Mouse (Mus musculus) kidney, embryonic 14.5 days (tissue): Measurements from ENCODE around the gene Bmp6. TPM values are rescaled to one million over a fixed set of nuclear protein-coding genes. Genes with fewer than 3 reads are reported as not detected.

Experiments used
- ATAC-seq: fragments of 200-750 bp; cut with Nextera tagmentation; 2 replicates; pipeline ENCODE4 v1.8.0; 2017; ENCODE audit warnings: moderate number of reproducible peaks, mild to moderate bottlenecking, moderate TSS enrichment, moderate library complexity; ENCODE audit not compliant: low FRiP score, low TSS enrichment
- H3K27ac ChIP-seq: fragments of 300-500 bp; sonication (generic); 2 replicates; pipeline ENCODE4 v1.5.1; 2014; ENCODE audit warnings: low read depth, mild to moderate bottlenecking, low read length, moderate library complexity, mixed read lengths
- H3K27me3 ChIP-seq: fragments of 300-500 bp; sonication (generic); 2 replicates; pipeline ENCODE4 v1.6.1; 2014; ENCODE audit warnings: mild to moderate bottlenecking, low read length; ENCODE audit not compliant: control insufficient read depth, insufficient read depth
- H3K36me3 ChIP-seq: fragments of 300-500 bp; sonication (generic); 2 replicates; pipeline ENCODE4 v1.6.1; 2014; ENCODE audit warnings: low read length, mixed read lengths; ENCODE audit not compliant: control insufficient read depth, insufficient read depth
- H3K4me1 ChIP-seq: fragments of 300-500 bp; sonication (generic); 2 replicates; pipeline ENCODE4 v1.6.1; 2014; ENCODE audit warnings: low read length, mixed read lengths; ENCODE audit not compliant: control insufficient read depth, insufficient read depth
- H3K4me2 ChIP-seq: fragments of 300-500 bp; sonication (generic); replicated peaks from 2 replicates; pipeline ENCODE4 v1.6.1; 2014; ENCODE audit warnings: low read depth, mild to moderate bottlenecking, low read length
- H3K4me3 ChIP-seq: fragments of 300-500 bp; sonication (generic); 2 replicates; pipeline ENCODE4 v1.5.1; 2014; ENCODE audit warnings: mild to moderate bottlenecking, low read length
- H3K9ac ChIP-seq: fragments of 300-500 bp; sonication (generic); 2 replicates; pipeline ENCODE4 v1.6.1; 2014; ENCODE audit warnings: low read depth, mild to moderate bottlenecking, low read length, moderate library complexity
- H3K9me3 ChIP-seq: fragments of 300-500 bp; sonication (generic); 2 replicates; pipeline ENCODE4 v1.6.1; 2016; ENCODE audit warnings: low read length; ENCODE audit not compliant: control insufficient read depth
- WGBS: fragments of 180-500 bp; shearing (Covaris S2); extraction: QIAGEN DNeasy Blood & Tissue Kit; methylation state at CpG from one replicate; pipeline ENCODE4 v1.1.7; 2014; 5-methylcytosine and 5-hydroxymethylcytosine counted together
- polyA plus RNA-seq: library from polyadenylated mRNA; unstranded; fragments of >200 nt; fragmentation: Nextera tagmentation; extraction: Ambion mirVana; gene quantifications from 2 replicates; pipeline ENCODE4 v1.2.1, GENCODE M21; 2014

Bmp6 gene
- polyA plus RNA-seq, 1 experiment from 2014 or later: 1.6 TPM

- H3K36me3 ChIP-seq: no peaks in the 10 kb centered on the region
- no peak overlapping the region for H3K4me2 ChIP-seq
- no peaks in the 10 kb centered on the region for H3K27me3 ChIP-seq
- no peak overlapping the region for H3K4me3 ChIP-seq
- no peaks in the 10 kb centered on the region for H3K4me1 ChIP-seq
- peaks cover 4% of the 10 kb centered on the region; the same call in 1 of the 2 replicates for H3K9me3 ChIP-seq
- H3K9ac ChIP-seq: no peak overlapping the region
- H3K27ac ChIP-seq: no peak overlapping the region
- no peak for ATAC-seq
- WGBS: 32% methylated on average over 6 of the region's 6 CpGs
Observed at GRCm38 (mm10) chr13:38376071-38376470, 31.2 kb downstream of the Bmp6 start.

GRCm38 (mm10) chr13:38377355-38377754 is 32.4 kb downstream of the Bmp6 start:
- no peak overlapping the region for H3K27ac ChIP-seq
- H3K4me3 ChIP-seq: no peak overlapping the region
- 89% methylated on average over 9 of the region's 9 CpGs for WGBS
- H3K27me3 ChIP-seq: no peaks in the 10 kb centered on the region
- H3K9me3 ChIP-seq: peaks cover 4% of the 10 kb centered on the region; the same call in 1 of the 2 replicates
- no peak overlapping the region for H3K4me2 ChIP-seq
- ATAC-seq: no peak
- H3K4me1 ChIP-seq: no peaks in the 10 kb centered on the region
- H3K9ac ChIP-seq: no peak overlapping the region
- H3K36me3 ChIP-seq: no peaks in the 10 kb centered on the region

DNA sequence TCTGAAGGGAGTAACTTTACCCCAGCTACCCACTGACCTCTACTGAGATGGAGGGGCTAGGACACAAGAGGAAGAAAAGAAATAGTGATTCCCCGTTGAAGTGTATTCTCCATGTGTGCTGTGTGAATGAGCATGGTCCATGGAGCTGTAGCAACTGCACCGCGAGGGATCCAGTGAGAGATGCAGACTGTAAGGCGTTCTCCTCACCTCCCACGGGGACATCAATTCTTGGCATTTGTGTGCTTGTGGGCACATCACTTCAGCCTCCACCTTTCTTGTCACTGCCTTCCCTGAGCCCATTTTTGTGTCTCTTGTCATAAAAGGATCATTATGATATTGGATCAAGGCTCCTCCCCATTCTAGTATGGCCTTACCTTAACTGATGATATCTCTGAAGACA is 34.9 kb downstream of the Bmp6 start:
- no peaks in the 10 kb centered on the region for H3K4me1 ChIP-seq
- no peak overlapping the region for H3K4me2 ChIP-seq
- H3K27ac ChIP-seq: no peak overlapping the region
- 94% methylated on average over 5 of the region's 5 CpGs for WGBS
- no peaks in the 10 kb centered on the region for H3K9me3 ChIP-seq
- no peak overlapping the region for H3K9ac ChIP-seq
- H3K27me3 ChIP-seq: no peaks in the 10 kb centered on the region
- ATAC-seq: no peak
- H3K4me3 ChIP-seq: no peak overlapping the region
- no peaks in the 10 kb centered on the region for H3K36me3 ChIP-seq

DNA sequence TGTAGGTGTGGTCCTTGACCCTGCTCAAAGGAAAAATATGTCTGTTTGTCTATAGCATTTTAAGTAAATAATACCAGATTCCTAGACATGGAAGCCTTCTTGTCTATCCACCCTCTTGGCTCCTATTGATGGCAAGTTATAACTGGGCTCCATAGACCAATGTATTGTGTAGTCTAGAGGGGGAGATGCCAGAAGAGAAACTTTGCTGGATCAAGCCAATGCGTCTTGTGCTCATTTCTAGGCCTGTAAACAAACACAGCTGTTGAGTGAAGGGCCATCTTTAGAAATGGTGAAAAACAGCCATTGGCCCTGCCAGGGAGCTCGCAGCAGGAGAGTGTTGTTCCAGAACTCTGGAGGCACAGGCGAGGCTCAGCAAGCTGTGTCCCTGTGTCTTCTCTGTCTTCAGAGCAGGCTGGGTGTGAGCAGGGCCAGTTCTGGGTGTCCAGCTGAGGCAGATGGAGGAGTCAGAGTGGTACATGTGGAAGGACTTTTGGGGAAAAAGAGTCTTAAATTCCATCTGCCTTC is 41.2 kb downstream of the Bmp6 start:
- no peak overlapping the region for H3K4me3 ChIP-seq
- no peak overlapping the region for H3K27ac ChIP-seq
- no peak overlapping the region for H3K4me2 ChIP-seq
- whole genome bisulfite sequencing: 83% methylated on average over 3 of the region's 3 CpGs
- no peak overlapping the region for H3K9ac ChIP-seq
- no peaks in the 10 kb centered on the region for H3K36me3 ChIP-seq
- ATAC-seq: no peak
- no peaks in the 10 kb centered on the region for H3K4me1 ChIP-seq
- no peaks in the 10 kb centered on the region for H3K27me3 ChIP-seq
- no peaks in the 10 kb centered on the region for H3K9me3 ChIP-seq

- Histone ChIP-seq H3K4me1 (no peaks in the 10 kb centered on the region), H3K4me2 (no peak overlapping the region), H3K9ac (no peak overlapping the region), H3K4me3 (no peak overlapping the region), H3K9me3 (no peaks in the 10 kb centered on the region), H3K27me3 (no peaks in the 10 kb centered on the region), H3K27ac (no peak overlapping the region), H3K36me3 (no peaks in the 10 kb centered on the region)
- ATAC-seq: no peak
- WGBS: 84% methylated on average over 4 of the region's 4 CpGs
Observed at GRCm38 (mm10) chr13:38387453-38388040, 42.6 kb downstream of the Bmp6 start.

DNA sequence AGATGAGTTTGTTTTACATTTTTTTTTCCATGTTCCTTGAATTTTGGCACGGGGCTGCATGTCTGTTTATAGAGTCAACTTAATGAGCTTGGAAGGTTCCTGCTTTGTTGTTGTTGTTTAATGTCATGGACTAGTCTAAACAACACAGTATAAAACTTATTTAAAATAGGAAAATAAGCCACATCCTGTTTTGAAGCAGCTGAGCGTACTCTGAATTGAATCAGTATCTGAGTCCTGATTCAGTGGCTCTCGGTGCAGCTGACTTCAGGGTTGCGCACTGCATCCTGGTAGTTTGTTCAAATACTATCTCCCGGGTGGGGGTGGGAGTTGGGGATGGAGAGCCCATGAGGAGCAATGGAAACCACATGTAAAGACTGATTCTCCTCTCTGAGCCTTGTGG is 48.5 kb downstream of the Bmp6 start:
- no peaks in the 10 kb centered on the region for H3K36me3 ChIP-seq
- ATAC-seq: no peak
- no peak overlapping the region for H3K4me3 ChIP-seq

DNA sequence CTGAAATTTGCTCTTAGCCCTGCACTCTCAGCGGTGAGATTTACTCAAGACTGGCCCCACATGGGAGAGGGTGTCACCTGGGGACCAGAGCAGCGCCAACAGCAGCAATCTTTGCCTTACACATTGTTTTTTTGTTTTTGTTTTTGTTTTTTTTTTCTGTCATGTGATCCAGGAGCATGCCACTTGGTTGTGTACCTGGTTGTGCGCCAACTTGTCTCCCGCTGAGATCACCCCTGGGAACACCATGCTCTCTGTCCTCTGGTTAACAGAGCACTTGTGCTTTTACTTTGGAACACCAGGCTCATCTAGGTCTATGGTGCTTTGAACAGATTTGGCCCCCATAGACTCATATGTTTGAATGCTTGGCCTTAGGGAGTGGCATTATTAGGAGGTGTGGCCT is 50.1 kb downstream of the Bmp6 start:
- H3K4me2 ChIP-seq: no peak overlapping the region
- no peak overlapping the region for H3K27ac ChIP-seq
- WGBS: 96% methylated on average over 4 of the region's 4 CpGs
- no peak overlapping the region for H3K4me3 ChIP-seq
- ATAC-seq: no peak
- no peaks in the 10 kb centered on the region for H3K9me3 ChIP-seq
- H3K36me3 ChIP-seq: no peaks in the 10 kb centered on the region
- no peaks in the 10 kb centered on the region for H3K27me3 ChIP-seq
- H3K4me1 ChIP-seq: no peaks in the 10 kb centered on the region
- H3K9ac ChIP-seq: no peak overlapping the region

More for the DNA sequence above, 48.5 kb downstream of the Bmp6 start:
- Histone ChIP-seq H3K4me1 (no peaks in the 10 kb centered on the region), H3K4me2 (no peak overlapping the region), H3K27me3 (no peaks in the 10 kb centered on the region), H3K9ac (no peak overlapping the region), H3K9me3 (no peaks in the 10 kb centered on the region), H3K27ac (no peak overlapping the region)
- 64% methylated on average over 5 of the region's 5 CpGs for WGBS

DNA sequence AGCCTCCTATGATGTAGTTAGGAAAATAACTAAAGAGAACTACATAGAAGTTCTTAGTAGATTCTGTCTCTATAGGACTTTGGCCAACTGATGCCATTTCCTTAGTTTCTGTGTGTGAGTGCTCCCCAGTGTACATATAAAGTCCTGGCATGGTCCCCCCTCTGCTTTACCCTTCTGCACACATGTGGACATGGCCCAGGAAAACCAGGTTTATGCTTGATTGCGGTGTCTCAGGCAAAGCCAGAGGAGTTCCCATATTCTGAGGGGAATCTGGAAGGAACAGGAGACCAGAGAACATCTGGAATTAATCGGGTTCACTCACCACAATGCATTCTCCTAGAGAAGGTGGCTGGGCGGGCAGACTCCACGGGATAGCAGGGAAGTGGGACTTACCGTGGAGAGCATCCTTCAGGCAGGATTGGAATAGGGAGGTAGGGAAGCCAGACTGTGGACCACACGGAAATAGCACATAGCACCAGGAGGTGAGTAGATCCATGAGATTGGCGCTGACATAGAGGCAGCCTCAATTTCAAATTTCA is 52.2 kb downstream of the Bmp6 start:
- 83% methylated on average over 7 of the region's 7 CpGs for WGBS
- no peak for ATAC-seq

DNA sequence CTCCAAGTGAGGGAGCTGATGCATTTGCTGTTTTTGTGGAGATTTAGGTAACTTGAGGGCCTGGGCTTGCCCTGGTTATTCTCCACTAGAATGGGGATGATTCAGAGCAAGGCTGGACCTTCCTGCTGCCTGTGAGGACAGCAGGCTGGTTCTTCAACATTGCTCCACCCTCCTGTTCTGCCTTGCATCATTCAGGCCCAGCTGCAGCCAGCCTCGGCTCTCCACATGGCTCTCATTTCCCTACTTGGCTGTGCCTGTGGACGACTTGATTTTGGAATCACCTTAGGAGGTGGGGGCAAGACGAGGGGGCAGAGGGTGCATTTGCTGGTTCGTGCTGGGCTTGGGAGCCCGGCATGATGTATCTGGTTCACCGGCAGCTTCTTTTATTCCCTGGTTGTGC is 53.8 kb downstream of the Bmp6 start:
- H3K4me3 ChIP-seq: no peak overlapping the region
- no peak overlapping the region for H3K9ac ChIP-seq
- H3K9me3 ChIP-seq: no peaks in the 10 kb centered on the region
- no peak overlapping the region for H3K4me2 ChIP-seq
- no peaks in the 10 kb centered on the region for H3K27me3 ChIP-seq
- no peaks in the 10 kb centered on the region for H3K4me1 ChIP-seq
- no peak overlapping the region for H3K27ac ChIP-seq
- no peaks in the 10 kb centered on the region for H3K36me3 ChIP-seq
- 54% methylated on average over 6 of the region's 6 CpGs for WGBS
- no peak for ATAC-seq

More for the DNA sequence above, 52.2 kb downstream of the Bmp6 start:
- Histone ChIP-seq H3K36me3 (no peaks in the 10 kb centered on the region), H3K9me3 (no peaks in the 10 kb centered on the region), H3K4me3 (no peak overlapping the region), H3K4me2 (no peak overlapping the region), H3K27me3 (no peaks in the 10 kb centered on the region), H3K9ac (no peak overlapping the region), H3K4me1 (no peaks in the 10 kb centered on the region), H3K27ac (no peak overlapping the region)
